Mouse (Mus musculus) urinary bladder, postnatal 36 days (tissue): ENCODE measurements at regions not wholly inside any gene's neighbourhood (a gene's known extent, or its start where the extent isn't known, plus 50 kb on each side); places are given as distances from the start of the nearest gene placed in this dataset.

Source experiments
- DNase-seq, 2 experiments: peaks; one replicate each; pipeline ENCODE4 v3.0.0; 2022; ENCODE audit warnings: low spot score in 2 of 2, mixed read lengths in 1 of 2

GRCm38 (mm10) chr1:194334752-194335719 lies 283.0 kb upstream of the Plxna2 start:
- DNase-seq, result no peak

GRCm38 (mm10) chr1:194332639-194333038 lies 285.4 kb upstream of the Plxna2 start:
- DNase-seq, result no peak

GRCm38 (mm10) chr1:194330471-194330870 lies 287.5 kb upstream of the Plxna2 start:
- DNase-seq, result no peak

- no peak for DNase-seq
These were observed 297.5 kb upstream of the Plxna2 start for GRCm38 (mm10) chr1:194320320-194321036.

- no peak for DNase-seq
These were observed 299.7 kb upstream of the Plxna2 start for GRCm38 (mm10) chr1:194318351-194318750.

- no peak for DNase-seq
These were observed 302.4 kb upstream of the Plxna2 start for GRCm38 (mm10) chr1:194315593-194315992.

- no peak for DNase-seq
These were observed 307.6 kb upstream of the Plxna2 start for GRCm38 (mm10) chr1:194310373-194310772.

DNA sequence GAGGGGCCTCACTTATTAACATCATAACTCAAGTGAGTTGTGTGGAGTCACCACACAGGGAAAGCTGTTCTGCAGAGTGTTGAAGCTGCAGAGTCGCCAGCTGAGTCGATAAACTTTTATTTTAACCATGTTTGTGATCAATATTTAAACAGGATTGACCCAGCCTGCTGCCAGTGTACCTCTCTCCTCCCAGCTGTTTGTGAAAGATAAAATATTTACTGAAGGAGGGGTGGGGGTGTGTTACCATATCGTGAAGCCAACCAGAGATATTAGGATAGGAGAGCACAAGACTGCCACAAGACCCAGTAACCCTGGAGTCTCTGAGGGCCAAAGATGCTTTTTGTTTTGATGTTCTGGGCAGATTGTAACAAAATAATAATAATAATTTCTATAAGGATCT lies 309.4 kb upstream of the Plxna2 start:
- DNase-seq, result no peak

- DNase-seq, result no peak
These were observed 314.1 kb upstream of the Plxna2 start for GRCm38 (mm10) chr1:194303951-194304350.

- DNase-seq, result no peak
These were observed 315.2 kb upstream of the Plxna2 start for GRCm38 (mm10) chr1:194302775-194303174.

DNA sequence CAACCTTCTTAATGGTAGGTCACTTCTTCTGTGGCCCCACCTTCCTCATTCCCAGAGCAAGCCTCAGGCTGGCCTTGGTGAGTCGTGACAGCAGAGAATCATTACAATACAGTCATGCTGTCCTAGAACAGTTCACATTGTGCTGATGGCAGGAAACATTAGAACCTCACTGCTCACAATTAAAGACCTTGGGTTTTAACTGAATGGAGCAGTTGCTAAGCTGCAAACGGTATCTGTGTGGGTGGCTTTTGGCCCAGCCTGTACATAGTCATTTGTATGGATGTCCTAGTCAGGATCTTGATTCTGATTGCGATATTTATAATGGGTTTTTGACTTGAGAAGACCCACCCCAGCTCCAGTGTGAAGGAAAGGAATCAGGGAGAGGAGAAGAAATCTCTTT lies 336.1 kb upstream of the Plxna2 start:
- no peak for DNase-seq

DNA sequence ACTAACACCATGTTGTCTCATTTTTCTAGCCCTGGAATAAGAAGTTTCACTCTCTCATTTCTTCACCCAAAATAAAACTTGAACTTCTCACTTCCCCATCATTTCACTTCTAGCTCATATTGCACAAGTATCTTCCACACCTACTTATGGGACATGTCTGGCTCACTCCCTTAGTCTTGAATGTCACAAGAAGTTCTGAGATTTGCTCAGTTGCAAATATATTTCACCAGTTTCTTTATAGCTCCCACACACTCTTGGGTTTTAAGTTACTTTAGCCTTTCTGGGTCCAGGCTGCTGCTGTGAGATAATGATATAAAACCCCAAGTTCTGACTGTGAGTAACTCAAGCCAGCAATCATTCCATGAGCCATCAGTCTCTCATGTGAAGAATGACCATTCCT lies 350.0 kb upstream of the Plxna2 start:
- no peak for DNase-seq

- DNase-seq, result no peak
These were observed 355.6 kb upstream of the Plxna2 start for GRCm38 (mm10) chr1:194262374-194262773.

DNA sequence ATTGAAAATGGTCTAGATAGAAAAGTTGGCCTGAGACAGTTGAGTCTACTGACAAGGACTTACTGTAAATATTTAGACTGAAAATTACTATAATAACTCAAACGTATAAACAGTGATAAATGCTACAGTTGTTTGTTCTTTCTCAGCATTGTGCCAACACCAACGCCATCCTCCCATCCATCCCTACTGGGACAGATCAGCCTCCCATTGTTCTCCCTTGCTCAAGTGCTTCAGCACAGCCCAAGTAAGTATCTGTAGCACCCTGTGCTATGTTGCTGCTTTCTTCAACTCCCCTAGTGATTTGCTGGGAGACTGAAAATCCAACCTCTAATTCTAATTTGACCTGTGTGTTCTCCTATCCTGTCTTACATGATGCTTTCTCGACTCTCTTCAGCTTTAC lies 358.1 kb upstream of the Plxna2 start:
- DNase-seq, result no peak

DNA sequence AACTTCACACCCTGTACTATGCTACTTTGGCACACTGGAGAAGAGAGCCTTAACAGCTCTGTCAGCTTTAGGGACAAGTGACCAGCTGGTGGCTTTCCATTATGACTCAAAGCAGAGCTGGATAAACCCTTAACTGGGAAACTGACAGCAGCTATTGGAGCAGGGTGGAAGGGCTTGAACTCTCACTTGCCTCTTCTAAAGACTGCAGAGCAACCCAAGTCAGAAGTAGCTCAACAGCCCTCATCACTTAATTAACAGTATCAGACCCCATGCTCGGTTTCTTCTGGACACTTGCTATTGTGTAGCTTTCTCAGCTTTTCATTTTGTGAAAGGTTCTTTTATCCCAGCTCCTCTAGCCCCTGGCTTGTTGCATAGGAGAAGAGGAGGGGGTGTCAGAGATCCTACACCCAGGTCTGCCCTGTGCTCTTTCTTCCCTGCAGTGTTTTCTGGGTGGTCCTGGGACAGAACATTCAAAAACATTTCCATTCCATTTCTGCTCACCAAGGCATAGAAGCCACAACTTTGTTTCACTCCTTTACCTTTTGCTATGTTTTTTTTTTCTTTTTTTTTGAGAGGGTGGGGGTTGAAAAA lies 373.1 kb upstream of the Plxna2 start:
- DNase-seq, result no peak

DNA sequence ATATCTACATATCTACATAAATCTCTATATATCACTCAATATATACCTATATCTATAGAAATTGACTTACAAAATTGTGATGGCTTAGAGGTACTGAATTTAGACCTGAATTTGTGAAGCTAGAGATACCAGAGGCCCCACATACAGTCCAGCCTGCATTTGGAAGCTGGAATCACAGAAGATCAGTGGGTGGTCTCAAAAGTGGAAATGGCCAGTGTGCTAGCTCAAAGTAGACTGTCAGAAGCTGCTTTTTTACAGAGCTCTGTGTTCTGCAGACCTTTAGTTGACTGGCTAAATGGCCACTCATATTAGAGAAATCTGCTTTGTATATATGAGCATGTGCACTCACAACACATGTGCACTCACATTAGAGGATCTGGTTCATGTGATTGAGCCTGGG lies 376.9 kb upstream of the Plxna2 start:
- no peak for DNase-seq

- DNase-seq, result no peak
These were observed 386.8 kb upstream of the Plxna2 start for GRCm38 (mm10) chr1:194231206-194231605.

DNA sequence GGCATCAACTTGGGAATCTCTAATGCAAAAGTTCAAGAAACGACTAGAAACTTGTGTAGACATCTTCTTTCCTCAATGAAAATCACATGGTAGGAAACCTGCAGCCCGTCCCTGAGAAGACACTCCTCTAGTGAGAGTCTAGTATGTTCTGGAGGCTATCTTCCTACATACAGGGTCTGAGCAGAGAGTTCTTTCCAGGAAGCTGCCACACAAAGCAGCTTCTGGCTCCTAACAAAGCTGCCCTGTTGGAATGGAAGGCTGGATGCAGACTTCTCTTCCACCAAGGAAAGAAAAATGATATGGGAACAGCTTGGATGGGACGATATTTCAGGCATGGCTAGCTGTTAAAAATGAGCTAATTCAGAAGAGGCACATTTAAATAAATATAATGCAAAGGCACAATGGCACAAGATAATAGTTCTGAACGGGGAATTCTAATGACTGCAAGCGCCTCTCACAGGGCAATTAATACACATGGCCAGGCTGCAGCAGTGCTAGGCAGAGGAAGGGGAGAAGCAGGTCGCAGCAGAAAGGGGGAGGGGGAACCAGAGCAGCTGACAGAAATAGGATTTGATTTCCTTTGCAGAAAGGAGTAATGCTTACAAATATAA lies 391.4 kb upstream of the Plxna2 start:
- no peak for DNase-seq

GRCm38 (mm10) chr1:194225786-194226185 lies 392.2 kb upstream of the Plxna2 start:
- DNase-seq, result no peak

- DNase-seq, result no peak
These were observed 394.0 kb upstream of the Plxna2 start for GRCm38 (mm10) chr1:194224046-194224445.

DNA sequence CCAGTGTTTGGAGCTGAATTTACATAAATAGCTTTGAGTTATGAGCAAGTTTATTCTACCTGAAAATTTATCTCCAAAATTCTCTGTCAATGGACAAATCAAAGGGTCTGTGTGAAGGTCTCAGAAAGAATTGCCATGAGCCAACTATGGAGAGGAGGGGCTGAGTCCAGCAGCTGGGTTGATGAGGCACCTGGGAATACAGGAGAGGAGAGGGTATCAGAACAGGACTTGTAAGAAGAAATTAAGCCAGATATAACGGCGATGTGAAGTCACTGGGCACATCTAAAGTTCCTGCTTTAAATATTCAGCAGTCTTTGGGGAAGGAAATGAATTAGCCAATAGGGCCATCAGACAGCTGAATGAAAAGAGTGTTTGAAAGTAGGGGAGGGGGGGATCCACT lies 394.4 kb upstream of the Plxna2 start:
- no peak for DNase-seq

DNA sequence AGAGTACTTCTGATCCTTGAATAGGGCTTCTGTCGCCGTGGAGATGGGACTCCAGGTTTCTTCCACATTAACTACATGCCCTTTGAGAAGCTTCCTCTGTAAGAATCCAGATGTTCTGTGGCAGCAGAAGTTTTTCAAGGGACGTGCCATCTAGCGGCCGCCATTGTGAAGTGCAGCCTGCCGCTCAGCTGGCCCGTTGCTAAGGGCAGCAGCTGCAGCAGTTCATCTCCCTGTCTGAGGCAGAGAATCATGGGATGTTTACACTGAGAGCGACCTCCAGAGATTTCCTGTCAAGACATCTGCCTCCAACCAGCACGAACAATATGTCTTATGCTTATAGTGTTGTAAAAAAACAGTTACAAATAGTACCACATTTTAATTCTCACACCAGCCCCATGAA lies 395.0 kb upstream of the Plxna2 start:
- DNase-seq, result peak; percentile 65 to 68
